Mouse (Mus musculus): ENCODE data around the gene Nxnl1.

The Nxnl1 gene

DNA sequence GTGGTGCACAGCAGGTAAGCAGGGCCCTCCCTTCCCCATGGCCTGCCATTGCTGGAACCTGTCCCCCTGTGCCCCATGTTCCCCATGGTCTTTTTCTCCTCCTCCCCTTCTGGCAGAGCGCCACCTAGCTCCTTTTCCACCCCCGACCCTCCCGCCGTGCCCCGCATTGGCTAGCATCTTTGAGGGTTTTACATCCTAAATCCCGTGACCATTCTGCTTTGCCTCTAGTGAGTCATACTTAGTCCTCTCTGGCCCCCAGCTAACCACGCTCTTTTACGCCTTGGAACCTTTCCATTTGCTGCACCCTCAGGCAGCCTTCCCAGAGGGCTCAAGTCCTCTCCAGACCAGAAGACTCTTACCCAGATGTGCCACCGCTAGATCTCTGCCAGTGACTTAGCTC lies 13.8 kb upstream of the Nxnl1 start:
- no peak for DNase-seq (ENCODE audit: low spot score in 2 of 2)

GRCm38 (mm10) chr8:71579476-71579875 lies 13.1 kb upstream of the Nxnl1 start:
- DNase-seq (ENCODE audit: low spot score in 2 of 2) = no peak

DNA sequence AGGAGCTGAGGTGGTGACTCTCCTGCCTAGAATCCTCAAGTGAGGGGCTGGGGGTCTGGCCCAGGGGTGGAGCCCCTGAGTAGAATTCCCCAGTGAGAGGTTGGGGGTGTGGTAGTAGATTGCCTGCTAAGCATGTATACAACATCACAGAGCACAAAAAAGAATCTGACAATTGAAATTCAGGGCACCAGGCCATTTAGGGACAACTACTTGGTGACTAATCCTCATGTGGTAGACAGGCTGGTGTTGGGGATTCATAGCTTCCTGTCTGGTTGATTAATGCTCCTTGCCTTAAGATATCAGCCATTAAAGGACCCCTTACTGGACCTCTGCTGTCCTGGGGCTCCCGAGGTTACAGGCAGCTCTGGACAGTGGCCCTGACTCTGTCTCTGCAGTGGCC lies 12.6 kb upstream of the Nxnl1 start:
- no peak for DNase-seq (ENCODE audit: low spot score in 2 of 2)

DNA sequence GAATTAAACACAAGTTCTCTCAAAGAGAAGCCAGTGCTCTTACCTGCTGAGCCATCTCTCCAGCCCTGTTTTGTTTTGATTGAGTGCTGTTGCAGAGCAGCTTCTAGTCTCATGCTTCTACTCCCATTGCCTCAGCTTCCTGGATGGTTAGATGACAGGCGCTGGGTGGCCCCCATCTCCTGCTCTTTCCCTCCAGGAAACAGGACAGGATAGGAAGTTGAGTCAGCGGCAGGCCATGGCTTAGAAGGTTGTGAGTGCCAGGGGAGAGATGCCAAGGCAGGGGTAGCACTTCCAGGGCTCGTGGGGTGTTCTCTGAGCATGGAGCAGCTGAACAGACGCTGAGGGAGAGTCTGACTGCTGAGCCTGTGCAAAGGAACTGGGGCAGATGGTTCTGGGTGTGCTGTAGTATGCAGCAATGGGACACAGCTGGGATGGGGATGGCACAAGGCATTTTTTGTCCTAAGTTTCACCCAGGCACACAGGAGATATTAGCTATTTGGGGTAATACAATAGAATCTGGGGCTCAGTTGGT lies 11.5 kb upstream of the Nxnl1 start:
- no peak for DNase-seq (ENCODE audit: low spot score in 2 of 2)

- no peak for DNase-seq (ENCODE audit: low spot score in 2 of 2)
Observed at GRCm38 (mm10) chr8:71575020-71575419, 8.6 kb upstream of the Nxnl1 start.

- no peak for DNase-seq (ENCODE audit: low spot score in 2 of 2)
Observed at GRCm38 (mm10) chr8:71574426-71574825, 8.0 kb upstream of the Nxnl1 start.

DNA sequence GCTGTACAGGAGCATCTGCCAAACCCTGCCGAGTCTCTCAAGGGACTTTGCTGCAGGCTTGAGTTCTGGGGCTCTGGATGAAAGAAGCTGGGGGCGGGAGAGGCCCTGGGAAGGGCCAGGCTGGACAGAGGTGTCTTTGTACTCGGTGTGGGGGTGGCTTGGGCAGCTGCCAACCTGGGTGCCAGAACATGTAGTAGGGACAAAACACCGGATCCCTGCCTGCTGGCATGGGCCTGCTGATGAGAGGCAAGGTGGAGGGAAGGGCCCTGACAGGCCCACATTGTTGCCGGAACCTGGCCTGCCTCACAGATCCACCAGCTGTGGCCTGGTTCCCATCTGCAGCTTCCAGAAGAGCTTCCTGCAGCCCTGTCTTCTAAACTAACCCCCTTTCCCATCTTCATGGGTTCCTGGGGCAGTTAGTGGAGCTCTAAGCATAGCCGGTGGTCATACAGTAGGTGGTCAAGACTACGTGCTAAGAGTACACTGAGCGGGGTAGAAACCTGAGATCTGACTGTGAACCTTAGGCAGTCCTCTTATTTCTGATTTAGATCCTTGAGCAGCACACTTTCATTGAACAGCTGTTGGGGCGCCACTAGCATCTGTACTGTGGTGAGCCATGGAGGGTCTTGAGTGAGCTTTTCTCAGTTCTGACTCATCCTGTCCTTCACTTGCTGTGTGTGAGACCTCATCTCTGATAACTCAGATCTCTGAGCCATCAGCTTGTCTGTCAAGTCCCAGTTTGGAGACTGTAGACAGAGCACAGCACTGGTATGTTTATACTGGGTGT lies 6.6 kb upstream of the Nxnl1 start:
- no peak for DNase-seq (ENCODE audit: low spot score in 2 of 2)

DNA sequence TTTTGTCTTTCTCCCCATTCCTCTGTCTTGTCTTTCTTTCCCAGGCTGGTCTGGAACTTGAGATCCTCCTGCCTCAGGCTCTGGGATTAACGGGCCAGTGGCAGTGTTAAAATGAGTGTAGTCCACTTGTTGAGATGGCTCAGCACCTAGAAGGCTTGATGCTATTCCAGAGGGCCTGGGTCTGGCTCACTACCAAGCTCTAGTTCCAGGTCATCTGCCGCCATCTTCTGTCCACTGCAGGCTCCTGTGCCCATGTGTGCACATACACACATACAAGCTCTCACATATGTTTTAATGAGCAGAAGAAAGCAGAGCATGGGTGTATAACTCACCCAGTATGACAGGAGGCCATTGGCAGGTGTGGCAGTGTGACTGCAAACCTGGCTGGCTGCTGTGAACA lies 5.7 kb upstream of the Nxnl1 start:
- no peak for DNase-seq (ENCODE audit: low spot score in 2 of 2)

DNA sequence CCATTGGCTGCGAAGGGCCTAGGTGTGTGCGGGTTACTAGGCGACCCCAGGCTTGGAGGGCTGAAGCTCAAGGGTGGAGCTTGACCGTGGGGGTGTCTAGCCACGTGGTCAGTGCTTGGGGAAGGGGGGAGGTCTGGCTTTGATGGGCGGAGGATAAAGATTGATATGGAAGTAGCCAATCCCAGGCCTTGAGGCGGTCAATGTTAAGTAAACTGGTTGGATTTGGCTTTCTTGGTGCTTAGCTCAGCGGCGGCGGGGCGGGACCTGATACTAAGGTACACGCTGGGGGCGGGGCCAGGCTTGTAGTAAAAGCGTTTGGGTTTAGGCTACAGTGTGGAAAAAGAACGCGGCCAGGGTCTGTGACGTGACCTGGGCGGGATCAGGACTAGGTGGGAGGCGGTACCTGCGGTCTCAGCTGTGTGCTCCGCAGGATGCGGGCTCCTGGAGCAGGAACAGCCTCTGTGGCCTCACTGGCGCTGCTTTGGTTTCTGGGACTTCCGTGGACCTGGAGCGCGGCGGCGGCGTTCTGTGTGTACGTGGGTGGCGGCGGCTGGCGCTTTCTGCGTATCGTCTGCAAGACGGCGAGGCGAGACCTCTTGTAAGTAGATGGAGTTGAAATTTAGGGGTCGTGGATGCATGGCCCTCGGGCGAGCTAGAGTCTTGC lies 4.0 kb upstream of the Nxnl1 start:
- peak; percentile 84 to 89 for DNase-seq (ENCODE audit: low spot score in 2 of 2)

GRCm38 (mm10) chr8:71569366-71570290 lies 3.2 kb upstream of the Nxnl1 start:
- DNase-seq (ENCODE audit: low spot score in 2 of 2) = peak; percentile 77 to 84

DNA sequence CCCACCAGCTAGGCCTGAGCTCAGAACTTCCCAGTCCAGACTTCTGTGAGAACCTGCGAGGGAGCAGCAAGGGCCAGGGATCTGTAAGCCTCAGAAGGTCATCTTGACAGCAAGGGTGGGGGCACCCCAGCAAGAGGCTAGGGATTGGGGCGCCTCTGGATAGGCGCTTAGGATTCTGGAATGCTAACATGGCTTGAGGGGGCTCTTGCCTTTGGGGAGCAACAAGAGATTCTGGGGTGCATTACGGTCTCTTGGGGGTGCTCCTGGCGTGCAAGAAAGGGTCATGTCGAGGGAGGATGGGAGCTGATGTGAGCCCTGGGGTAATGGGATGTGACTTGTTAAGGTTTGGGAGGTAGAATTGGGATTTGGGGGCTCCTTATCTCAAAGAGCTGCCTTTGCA lies 2.5 kb upstream of the Nxnl1 start:
- DNase-seq (ENCODE audit: low spot score in 2 of 2) = no peak

- DNase-seq (ENCODE audit: low spot score in 2 of 2) = no peak
Observed at GRCm38 (mm10) chr8:71568387-71568937, 2.1 kb upstream of the Nxnl1 start, which contains the start of gene Slc27a1. Gene Slc27a1 (plus strand): TSS chr8:71568882.

GRCm38 (mm10) chr8:71567587-71567986 lies 1.2 kb upstream of the Nxnl1 start:
- no peak for DNase-seq (ENCODE audit: low spot score in 2 of 2)

DNA sequence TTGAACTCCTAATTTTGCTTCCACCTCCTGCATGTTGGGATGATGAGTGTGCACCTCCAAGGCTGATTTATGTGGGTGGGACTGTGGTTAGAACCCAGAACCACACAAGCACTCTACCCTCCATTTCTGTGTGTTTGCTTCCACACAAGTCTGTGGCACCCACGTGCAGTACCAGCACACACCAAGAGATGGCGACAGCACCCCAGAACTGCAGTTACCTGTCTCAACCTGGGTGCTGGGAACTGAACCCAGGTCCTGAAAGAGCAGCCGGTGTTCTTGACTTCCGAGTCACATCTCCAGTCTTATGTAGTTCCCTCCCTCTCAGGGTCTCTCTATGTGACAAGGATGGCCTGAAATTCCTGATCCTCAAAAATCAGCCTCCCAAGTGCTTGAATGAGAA lies 2.4 kb downstream of the Nxnl1 start:
- no peak for DNase-seq (ENCODE audit: low spot score in 2 of 2)

DNA sequence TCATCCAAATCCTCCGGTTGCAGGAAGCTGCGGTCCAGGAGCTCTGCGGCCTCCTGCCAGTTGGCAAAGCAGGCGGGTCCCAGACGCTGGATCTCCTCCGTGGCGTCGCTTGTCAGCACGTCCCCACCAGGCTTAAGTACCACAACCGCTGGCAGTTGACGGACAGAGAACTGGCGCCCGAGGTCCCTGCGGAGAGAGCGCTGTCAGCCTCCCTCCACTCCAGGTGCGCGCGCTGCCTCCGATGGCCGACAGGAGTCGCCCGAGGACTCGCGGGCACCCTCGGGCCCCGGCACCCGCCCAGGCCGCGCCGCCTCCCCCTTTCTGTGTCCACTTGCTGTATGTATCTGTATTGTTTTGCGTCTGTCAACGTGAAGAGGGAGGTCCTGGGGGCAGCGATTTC lies 3.6 kb downstream of the Nxnl1 start:
- peak; percentile 74 to 75 for DNase-seq (ENCODE audit: low spot score in 2 of 2)

DNA sequence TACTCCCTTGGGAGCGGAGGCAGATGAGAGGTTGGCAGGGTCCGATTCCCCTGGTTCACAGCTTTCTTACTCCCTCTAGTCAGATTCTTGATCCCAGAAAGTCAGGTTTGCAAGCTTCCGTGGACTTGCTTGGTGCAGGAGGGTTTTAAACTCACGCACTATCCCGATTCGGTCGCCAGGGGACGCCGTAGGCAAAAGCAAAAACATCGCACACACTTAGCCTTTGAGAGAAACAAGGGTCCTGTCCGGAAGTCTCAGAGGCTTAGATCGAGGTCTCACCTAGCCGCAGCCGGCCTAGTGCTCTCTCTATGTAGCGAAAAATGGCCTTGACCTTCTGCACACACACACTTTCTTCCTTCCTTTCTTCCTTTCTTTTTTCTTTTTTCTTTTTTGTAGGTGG lies 5.0 kb downstream of the Nxnl1 start:
- peak; percentile 53 to 60 for DNase-seq (ENCODE audit: low spot score in 2 of 2)

DNA sequence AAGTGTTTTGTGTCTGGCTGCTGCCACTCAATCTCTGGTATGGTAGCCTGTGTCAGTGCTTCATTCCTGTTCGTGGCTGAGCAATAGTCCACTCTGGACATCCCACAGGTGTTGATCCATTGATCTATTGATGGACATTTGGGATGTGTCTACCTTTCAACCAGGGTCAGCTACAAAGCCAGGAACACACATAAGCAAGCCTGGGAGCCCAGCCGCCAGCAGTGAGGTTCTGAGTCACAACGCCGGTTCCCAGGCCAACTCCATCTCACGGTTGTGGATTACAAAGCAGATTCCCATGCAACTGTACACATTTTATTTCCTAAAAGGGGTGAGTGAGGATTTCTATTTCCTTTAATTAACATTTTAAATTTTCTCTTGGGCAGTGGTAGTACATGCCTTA lies 5.6 kb downstream of the Nxnl1 start:
- DNase-seq (ENCODE audit: low spot score in 2 of 2) = no peak

DNA sequence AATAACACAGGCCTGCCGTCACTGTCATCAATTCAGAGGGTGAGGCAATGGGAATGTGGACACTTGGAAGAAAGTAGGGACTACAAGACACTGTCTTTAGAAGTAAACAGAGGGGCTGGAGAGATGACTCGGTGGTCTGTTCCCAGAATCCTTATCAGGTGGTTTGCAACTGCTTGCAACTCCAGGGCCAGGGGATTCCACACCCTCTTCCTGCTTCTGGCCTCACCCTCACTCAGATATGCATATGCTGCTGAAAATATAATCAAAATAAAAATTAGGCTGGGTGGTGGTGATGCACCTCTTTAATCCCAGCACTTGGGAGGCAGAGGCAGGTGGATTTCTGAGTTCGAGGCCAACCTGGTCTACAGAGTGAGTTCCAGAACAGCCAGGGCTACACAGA lies 6.3 kb downstream of the Nxnl1 start:
- DNase-seq (ENCODE audit: low spot score in 2 of 2) = no peak

GRCm38 (mm10) chr8:71558958-71559690 lies 7.3 kb downstream of the Nxnl1 start:
- peak; percentile 77 to 85 for DNase-seq (ENCODE audit: low spot score in 2 of 2)

GRCm38 (mm10) chr8:71558071-71558957 lies 8.1 kb downstream of the Nxnl1 start, which contains the start of gene Tmem221:
Gene Tmem221 (minus strand): TSS chr8:71558871.
- no peak for DNase-seq (ENCODE audit: low spot score in 2 of 2)

Data from spleen, postnatal 36 days (tissue).